8 mouse cellular contexts compared by ENCODE assay signal in genomic region chr1:74068366-74069084, GRCm38 (mm10). TPM values are rescaled to one million over a fixed set of nuclear protein-coding genes. Genes with fewer than 3 reads are reported as not detected.
DNase-seq lines count a peak whose midpoint lies in the region; ATAC-seq and TF ChIP-seq lines count a peak whose summit lies in the region.

No protein-coding gene starts in this region.

- H3K27me3 ChIP-seq in heart, embryonic 15.5 days, result no peaks in the 10 kb centered on the region
- no peaks in the 10 kb centered on the region for H3K27me3 ChIP-seq in limb, embryonic 13.5 days

- peak overlapping the region; percentile 86 for H3K4me2 ChIP-seq in heart, embryonic 15.5 days
- H3K4me2 ChIP-seq in limb, embryonic 13.5 days (replicated peaks), result peak overlapping the region; percentile 93

- peak; percentile 68 for ATAC-seq in heart, embryonic 15.5 days (replicated peaks; ENCODE audit: insufficient number of reproducible peaks, insufficient read depth, low FRiP score, low read depth)
- ATAC-seq in limb, embryonic 13.5 days (ENCODE audit: low FRiP score, low read depth), result peak; percentile 84

- DNase-seq in adrenal gland, adult (ENCODE audit: inconsistent age in 2 of 2, low spot score in 1 of 2), result peak; percentile 59 to 78
- DNase-seq in adrenal gland, postnatal 4 days (ENCODE audit: low spot score in 2 of 2), result no peak
- peak; percentile 36 for DNase-seq in neural tube, embryonic 10.5 days (ENCODE audit: extremely low spot score, low spot score)
- no peak for DNase-seq in cerebellum, adult 11-12 months
- no peak for DNase-seq in gastrocnemius, postnatal 10 days

- 0 out of 2 replicates have a peak overlapping the region, but pooled peaks have one; percentile 24 for H3K27ac ChIP-seq in bone marrow, adult 2 months (ENCODE audit: control insufficient read depth, insufficient read depth, low read depth, low read length, poor library complexity)
- peak overlapping the region; percentile 91 for H3K27ac ChIP-seq in heart, embryonic 15.5 days
- H3K27ac ChIP-seq in limb, embryonic 13.5 days, result peak overlapping the region; percentile 90

- H3K4me3 ChIP-seq in bone marrow, adult 2 months (replicated peaks; ENCODE audit: control insufficient read depth, low read depth, low read length), result peak overlapping the region; percentile 40
- peak overlapping the region; percentile 66 for H3K4me3 ChIP-seq in heart, embryonic 15.5 days
- H3K4me3 ChIP-seq in limb, embryonic 13.5 days, result peak overlapping the region; percentile 58

- WGBS in bone marrow, adult 2 months, result 3% methylated on average over 38 of the region's 41 CpGs
- WGBS in heart, embryonic 15.5 days, result 4% methylated on average over 41 of the region's 41 CpGs
- WGBS in limb, embryonic 13.5 days, result 3% methylated on average over 40 of the region's 41 CpGs

- H3K9ac ChIP-seq in heart, embryonic 15.5 days, result peak overlapping the region; percentile 77
- H3K9ac ChIP-seq in limb, embryonic 13.5 days, result peak overlapping the region; percentile 80

- H3K36me3 ChIP-seq in heart, embryonic 15.5 days, result no peaks in the 10 kb centered on the region
- H3K36me3 ChIP-seq in limb, embryonic 13.5 days, result peaks cover 15% of the 10 kb centered on the region; the same call in 1 of the 2 replicates

- H3K4me1 ChIP-seq in bone marrow, adult 2 months (ENCODE audit: control insufficient read depth, insufficient read depth, low read length), result no peaks in the 10 kb centered on the region
- peaks cover 62% of the 10 kb centered on the region for H3K4me1 ChIP-seq in heart, embryonic 15.5 days (replicated peaks)
- peaks cover 60% of the 10 kb centered on the region for H3K4me1 ChIP-seq in limb, embryonic 13.5 days

- H3K9me3 ChIP-seq in heart, embryonic 15.5 days (replicated peaks), result no peaks in the 10 kb centered on the region
- no peaks in the 10 kb centered on the region for H3K9me3 ChIP-seq in limb, embryonic 13.5 days

- TF ChIP-seq CTCF in bone marrow, adult 2 months (IDR thresholded peaks at IDR 0.05; ENCODE audit: control insufficient read depth, insufficient read depth, low read length), result no peak

- TF ChIP-seq POLR2A in bone marrow, adult 2 months (IDR thresholded peaks at IDR 0.05; ENCODE audit: borderline replicate concordance, control insufficient read depth, low read depth, low read length), result no peak

RNA-seq across cellular contexts. Expression of gene Tns1, which starts 55.7 kb away (rescaled TPM):
- 100 to 1,000 TPM; 252 to 275 TPM for total RNA-seq in adrenal gland, postnatal 4 days (2021)
- polyA plus RNA-seq in bone marrow, adult 2 months (2011; ENCODE audit: insufficient read depth, insufficient read length, low replicate concordance, missing spikeins), result 26.4 and 26.5 TPM in 2 replicates
- polyA plus RNA-seq in heart, embryonic 15.5 days (2015; fragmentation: Nextera tagmentation; extraction: Ambion mirVana), result 121 and 140 TPM in 2 replicates
- polyA plus RNA-seq in limb, embryonic 13.5 days (2015; fragmentation: Nextera tagmentation; extraction: Ambion mirVana), result 44.4 and 45.1 TPM in 2 replicates
- 100 to 1,000 TPM; 193 to 196 TPM for total RNA-seq in gastrocnemius, postnatal 10 days (2021)

RNA-seq across cellular contexts. Expression of gene Rufy4, which starts 56.8 kb away (rescaled TPM):
- 1 to 10 TPM; 3.9 to 4.0 TPM for total RNA-seq in adrenal gland, postnatal 4 days (2021)
- polyA plus RNA-seq in bone marrow, adult 2 months (2011; ENCODE audit: insufficient read depth, insufficient read length, low replicate concordance, missing spikeins), result 1.1 and 2.6 TPM in 2 replicates
- 0.43 and 0.49 TPM in 2 replicates for polyA plus RNA-seq in heart, embryonic 15.5 days (2015; fragmentation: Nextera tagmentation; extraction: Ambion mirVana)
- polyA plus RNA-seq in limb, embryonic 13.5 days (2015; fragmentation: Nextera tagmentation; extraction: Ambion mirVana), result 0.15 and 0.33 TPM in 2 replicates
- 1 to 10 TPM in 1 of 2 experiments, under 1 TPM in 1; 0.12 to 1.2 TPM for total RNA-seq in gastrocnemius, postnatal 10 days (2021)

Comparison
In these comparisons a context has a peak if more than half of its experiments do, and no peak if none do; other contexts are left out.
1. DNase-seq: peak in adrenal gland, adult (2 of 2) and neural tube, embryonic 10.5 days (single experiment); none in adrenal gland, postnatal 4 days (0 of 2), cerebellum, adult 11-12 months (single experiment) and gastrocnemius, postnatal 10 days (single experiment).
2. H3K27ac ChIP-seq: peak in every context shown above with its lines; median percentile 91 in heart, embryonic 15.5 days; 90 in limb, embryonic 13.5 days; 24 in bone marrow, adult 2 months.
3. Peak in every context shown above with its lines, with median percentiles within 50 percentile points of each other: H3K4me3 ChIP-seq.